Mouse (Mus musculus): ENCODE measurements around the gene Ranbp9. TPM values are rescaled to one million over a fixed set of nuclear protein-coding genes. Genes with fewer than 3 reads are reported as not detected.

Gene Ranbp9
- polyA plus RNA-seq, 1 experiment = 13.7 TPM

GRCm38 (mm10) chr13:43452843-43453605, 28.1 kb downstream of the Ranbp9 start:
- no peak overlapping the region for H3K27ac ChIP-seq (ENCODE audit: insufficient read depth, low read depth, low read length)
- WGBS = 47% methylated on average over 7 of the region's 7 CpGs
- H3K27me3 ChIP-seq (ENCODE audit: control insufficient read depth, insufficient read depth, low read length) = no peaks in the 10 kb centered on the region

GRCm38 (mm10) chr13:43452177-43452576, 28.9 kb downstream of the Ranbp9 start:
- WGBS = 79% methylated on average over 2 of the region's 2 CpGs
- Histone ChIP-seq H3K36me3 (ENCODE audit: control insufficient read depth, insufficient read depth, low read length) (0 out of 2 replicates have a peak, but pooled peaks cover 2% of the 10 kb centered on the region), H3K27me3 (ENCODE audit: control insufficient read depth, insufficient read depth, low read length) (no peaks in the 10 kb centered on the region), H3K27ac (ENCODE audit: insufficient read depth, low read depth, low read length) (no peak overlapping the region), H3K4me1 (ENCODE audit: control insufficient read depth, insufficient read depth, insufficient read length, low read length) (peaks cover 10% of the 10 kb centered on the region; the same call in 1 of the 2 replicates), H3K4me3 (ENCODE audit: low read depth, low read length) (no peak overlapping the region)
- no peak for TF ChIP-seq POLR2A (IDR thresholded peaks at IDR 0.05; ENCODE audit: low read depth, low read length)
- no peak for TF ChIP-seq CTCF (IDR thresholded peaks at IDR 0.05; ENCODE audit: extremely low read depth, insufficient read length, insufficient replicate concordance, low read depth, low read length)

More at GRCm38 (mm10) chr13:43452843-43453605, 28.1 kb downstream of the Ranbp9 start:
- TF ChIP-seq CTCF (IDR thresholded peaks at IDR 0.05; ENCODE audit: extremely low read depth, insufficient read length, insufficient replicate concordance, low read depth, low read length) (no peak), POLR2A (IDR thresholded peaks at IDR 0.05; ENCODE audit: low read depth, low read length) (no peak)
- Histone ChIP-seq H3K4me1 (ENCODE audit: control insufficient read depth, insufficient read depth, insufficient read length, low read length) (peaks cover 10% of the 10 kb centered on the region; the same call in 1 of the 2 replicates), H3K36me3 (ENCODE audit: control insufficient read depth, insufficient read depth, low read length) (0 out of 2 replicates have a peak, but pooled peaks cover 2% of the 10 kb centered on the region), H3K4me3 (ENCODE audit: low read depth, low read length) (no peak overlapping the region)

GRCm38 (mm10) chr13:43450686-43451085, 30.4 kb downstream of the Ranbp9 start:
- no peak overlapping the region for H3K27ac ChIP-seq (ENCODE audit: insufficient read depth, low read depth, low read length)
- WGBS = 87% methylated on average over 3 of the region's 3 CpGs

GRCm38 (mm10) chr13:43447721-43448120, 33.4 kb downstream of the Ranbp9 start:
- Histone ChIP-seq H3K4me1 (ENCODE audit: control insufficient read depth, insufficient read depth, insufficient read length, low read length) (peaks cover 5% of the 10 kb centered on the region; the same call in 1 of the 2 replicates), H3K4me3 (ENCODE audit: low read depth, low read length) (no peak overlapping the region), H3K27ac (ENCODE audit: insufficient read depth, low read depth, low read length) (no peak overlapping the region), H3K36me3 (ENCODE audit: control insufficient read depth, insufficient read depth, low read length) (no peaks in the 10 kb centered on the region), H3K27me3 (ENCODE audit: control insufficient read depth, insufficient read depth, low read length) (no peaks in the 10 kb centered on the region)
- TF ChIP-seq POLR2A (IDR thresholded peaks at IDR 0.05; ENCODE audit: low read depth, low read length) = no peak
- TF ChIP-seq CTCF (IDR thresholded peaks at IDR 0.05; ENCODE audit: extremely low read depth, insufficient read length, insufficient replicate concordance, low read depth, low read length) = no peak
- WGBS = 75% methylated on average over 3 of the region's 3 CpGs

More at GRCm38 (mm10) chr13:43450686-43451085, 30.4 kb downstream of the Ranbp9 start:
- no peaks in the 10 kb centered on the region for H3K27me3 ChIP-seq (ENCODE audit: control insufficient read depth, insufficient read depth, low read length)
- H3K4me1 ChIP-seq (ENCODE audit: control insufficient read depth, insufficient read depth, insufficient read length, low read length) = peaks cover 11% of the 10 kb centered on the region; the same call in 1 of the 2 replicates
- no peak overlapping the region for H3K4me3 ChIP-seq (ENCODE audit: low read depth, low read length)
- no peak for TF ChIP-seq CTCF (IDR thresholded peaks at IDR 0.05; ENCODE audit: extremely low read depth, insufficient read length, insufficient replicate concordance, low read depth, low read length)
- TF ChIP-seq POLR2A (IDR thresholded peaks at IDR 0.05; ENCODE audit: low read depth, low read length) = no peak
- H3K36me3 ChIP-seq (ENCODE audit: control insufficient read depth, insufficient read depth, low read length) = 0 out of 2 replicates have a peak, but pooled peaks cover 2% of the 10 kb centered on the region

GRCm38 (mm10) chr13:43445754-43446153, 35.3 kb downstream of the Ranbp9 start:
- Histone ChIP-seq H3K27me3 (ENCODE audit: control insufficient read depth, insufficient read depth, low read length) (no peaks in the 10 kb centered on the region), H3K4me3 (ENCODE audit: low read depth, low read length) (no peak overlapping the region), H3K27ac (ENCODE audit: insufficient read depth, low read depth, low read length) (no peak overlapping the region), H3K4me1 (ENCODE audit: control insufficient read depth, insufficient read depth, insufficient read length, low read length) (peaks cover 5% of the 10 kb centered on the region; the same call in 1 of the 2 replicates), H3K36me3 (ENCODE audit: control insufficient read depth, insufficient read depth, low read length) (no peaks in the 10 kb centered on the region)
- TF ChIP-seq CTCF (IDR thresholded peaks at IDR 0.05; ENCODE audit: extremely low read depth, insufficient read length, insufficient replicate concordance, low read depth, low read length) (no peak), POLR2A (IDR thresholded peaks at IDR 0.05; ENCODE audit: low read depth, low read length) (no peak)
- 49% methylated on average over 4 of the region's 4 CpGs for WGBS

- 91% methylated on average over 3 of the region's 3 CpGs for WGBS
- Histone ChIP-seq H3K4me1 (ENCODE audit: control insufficient read depth, insufficient read depth, insufficient read length, low read length) (0 out of 2 replicates have a peak, but pooled peaks cover 2% of the 10 kb centered on the region), H3K4me3 (ENCODE audit: low read depth, low read length) (no peak overlapping the region), H3K36me3 (ENCODE audit: control insufficient read depth, insufficient read depth, low read length) (no peaks in the 10 kb centered on the region), H3K27me3 (ENCODE audit: control insufficient read depth, insufficient read depth, low read length) (no peaks in the 10 kb centered on the region), H3K27ac (ENCODE audit: insufficient read depth, low read depth, low read length) (no peak overlapping the region)
- TF ChIP-seq CTCF (IDR thresholded peaks at IDR 0.05; ENCODE audit: extremely low read depth, insufficient read length, insufficient replicate concordance, low read depth, low read length) (no peak), POLR2A (IDR thresholded peaks at IDR 0.05; ENCODE audit: low read depth, low read length) (no peak)
Observed at GRCm38 (mm10) chr13:43444717-43445116, 36.4 kb downstream of the Ranbp9 start.

- Histone ChIP-seq H3K4me1 (ENCODE audit: control insufficient read depth, insufficient read depth, insufficient read length, low read length) (0 out of 2 replicates have a peak, but pooled peaks cover 2% of the 10 kb centered on the region), H3K27me3 (ENCODE audit: control insufficient read depth, insufficient read depth, low read length) (no peaks in the 10 kb centered on the region), H3K4me3 (ENCODE audit: low read depth, low read length) (no peak overlapping the region), H3K27ac (ENCODE audit: insufficient read depth, low read depth, low read length) (no peak overlapping the region), H3K36me3 (ENCODE audit: control insufficient read depth, insufficient read depth, low read length) (no peaks in the 10 kb centered on the region)
- TF ChIP-seq POLR2A (IDR thresholded peaks at IDR 0.05; ENCODE audit: low read depth, low read length) (no peak), CTCF (IDR thresholded peaks at IDR 0.05; ENCODE audit: extremely low read depth, insufficient read length, insufficient replicate concordance, low read depth, low read length) (no peak)
- WGBS = 89% methylated on average over 4 of the region's 4 CpGs
Observed at GRCm38 (mm10) chr13:43443706-43444105, 37.4 kb downstream of the Ranbp9 start.

All from small intestine, adult 2 months (tissue).